Mouse (Mus musculus): ENCODE data around the gene Ube2h.

GRCm38 (mm10) chr6:30236564-30236963, 67.8 kb downstream of the Ube2h start:
- TF ChIP-seq CTCF (conservative IDR thresholded peaks at IDR 0.05; ENCODE audit: insufficient read depth, insufficient read length, low read depth, low read length) (no peak), POLR2A (IDR thresholded peaks at IDR 0.05; ENCODE audit: low read depth, low read length) (no peak)
